Mouse (Mus musculus) right cerebral cortex, adult 2 months (tissue): ENCODE measurements around the gene Gprc5b.

Experiments
- DNase-seq, 2 experiments: peaks; one replicate each; pipeline ENCODE4 v3.0.0; 2021 to 2022; ENCODE audit warnings: low spot score in 2 of 2

Gene Gprc5b

GRCm38 (mm10) chr7:118949749-118950148 is 45.3 kb downstream of the Gprc5b start:
- DNase-seq: no peak

GRCm38 (mm10) chr7:118948677-118949282 is 46.2 kb downstream of the Gprc5b start:
- DNase-seq: no peak

- no peak for DNase-seq
These were observed 47.8 kb downstream of the Gprc5b start for GRCm38 (mm10) chr7:118947241-118947640.

GRCm38 (mm10) chr7:118944884-118945283 is 50.1 kb downstream of the Gprc5b start:
- DNase-seq: no peak

- no peak for DNase-seq
These were observed 51.8 kb downstream of the Gprc5b start for GRCm38 (mm10) chr7:118943170-118943569.

- DNase-seq: peak; percentile 43 to 46
These were observed 52.7 kb downstream of the Gprc5b start for GRCm38 (mm10) chr7:118942297-118942696.

GRCm38 (mm10) chr7:118937469-118938387 is 57.3 kb downstream of the Gprc5b start:
- DNase-seq: no peak

- DNase-seq: no peak
These were observed 58.2 kb downstream of the Gprc5b start for GRCm38 (mm10) chr7:118936844-118937243.

- DNase-seq: no peak
These were observed 59.7 kb downstream of the Gprc5b start for GRCm38 (mm10) chr7:118935306-118935705.

GRCm38 (mm10) chr7:118931502-118932395 is 63.3 kb downstream of the Gprc5b start:
- no peak for DNase-seq

GRCm38 (mm10) chr7:118929601-118930311 is 65.3 kb downstream of the Gprc5b start:
- DNase-seq: peak; percentile 47 to 50

GRCm38 (mm10) chr7:118928916-118929315 is 66.1 kb downstream of the Gprc5b start:
- no peak for DNase-seq

- DNase-seq: no peak
These were observed 66.7 kb downstream of the Gprc5b start for GRCm38 (mm10) chr7:118928316-118928715.

GRCm38 (mm10) chr7:118927279-118927678 is 67.7 kb downstream of the Gprc5b start:
- no peak for DNase-seq

- no peak for DNase-seq
These were observed 68.3 kb downstream of the Gprc5b start for GRCm38 (mm10) chr7:118926516-118927260.

- DNase-seq: no peak
These were observed 69.5 kb downstream of the Gprc5b start for GRCm38 (mm10) chr7:118925547-118925946.

- DNase-seq: no peak
These were observed 72.4 kb downstream of the Gprc5b start for GRCm38 (mm10) chr7:118922441-118923202.
